17 mouse cellular contexts compared by ENCODE assay signal in the genomic region with DNA sequence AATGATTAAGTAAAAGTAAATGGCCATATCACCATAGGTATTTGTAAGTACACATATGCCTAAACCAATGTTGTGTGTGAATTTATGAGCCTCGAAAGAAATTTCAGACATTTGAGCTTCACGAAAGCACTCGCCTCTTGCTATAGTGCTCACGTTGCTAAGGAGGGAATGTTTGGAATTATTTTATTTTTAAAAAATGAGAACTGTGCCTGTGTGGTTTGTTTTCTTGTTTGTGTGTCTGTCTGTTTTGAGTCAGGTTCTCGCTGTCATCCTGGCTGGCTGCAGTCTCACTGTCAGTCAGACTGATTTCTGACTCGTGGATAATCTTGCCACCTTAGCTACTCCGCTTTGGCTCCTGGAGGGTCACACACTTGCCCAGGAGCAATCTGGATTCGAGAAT.
"Had no signal": no experiment of that assay in that cellular context is flagged by ENCODE, and none has a peak within 500 bp of the region (broad histone marks: within the 10 kb centered on the region; RNA-seq: fewer than 3 reads in every experiment).

No protein-coding gene starts in this region.

- H3K9me3 ChIP-seq: limb, embryonic 12.5 days; limb, embryonic 15.5 days; midbrain, embryonic 15.5 days; neural tube, embryonic 12.5 days had no signal

- H3K9ac ChIP-seq: limb, embryonic 12.5 days; limb, embryonic 15.5 days; liver, embryonic 14.5 days; liver, postnatal 0 days; lung, embryonic 14.5 days; midbrain, embryonic 15.5 days; neural tube, embryonic 12.5 days had no signal

- H3K36me3 ChIP-seq: limb, embryonic 12.5 days; limb, embryonic 15.5 days; midbrain, embryonic 15.5 days; neural tube, embryonic 12.5 days had no signal

- ATAC-seq: liver, postnatal 0 days; lung, postnatal 0 days had no signal

- H3K27me3 ChIP-seq: limb, embryonic 12.5 days; limb, embryonic 15.5 days had no signal

- DNase-seq: kidney, adult 18-20 months; kidney, adult 9 months; kidney, postnatal 14 days; kidney, postnatal 4 days; liver, postnatal 0 days; lung, embryonic 14.5 days; thymus, adult 18-20 months; thymus, postnatal 36 days had no signal

- H3K4me3 ChIP-seq: limb, embryonic 12.5 days; limb, embryonic 15.5 days; midbrain, embryonic 15.5 days; myocyte; neural tube, embryonic 12.5 days had no signal

- H3K4me2 ChIP-seq: limb, embryonic 12.5 days; limb, embryonic 15.5 days; liver, embryonic 11.5 days; lung, embryonic 14.5 days; midbrain, embryonic 15.5 days; neural tube, embryonic 12.5 days had no signal

- H3K27ac ChIP-seq: limb, embryonic 12.5 days; limb, embryonic 15.5 days; liver, embryonic 14.5 days; macrophage; midbrain, embryonic 15.5 days; neural tube, embryonic 12.5 days had no signal
